Mouse (Mus musculus): ENCODE measurements at regions not wholly inside any gene's neighbourhood (a gene's known extent, or its start where the extent isn't known, plus 50 kb on each side); places are given as distances from the start of the nearest gene placed in this dataset.

GRCm38 (mm10) chr13:116795041-116795440 is 230.3 kb downstream of the Parp8 start:
- Histone ChIP-seq H3K4me1 (replicated peaks) (no peaks in the 10 kb centered on the region), H3K27ac (replicated peaks) (no peak overlapping the region), H3K4me3 (no peak overlapping the region), H3K27me3 (no peaks in the 10 kb centered on the region), H3K9ac (no peak overlapping the region), H3K9me3 (no peaks in the 10 kb centered on the region), H3K4me2 (no peak overlapping the region), H3K36me3 (no peaks in the 10 kb centered on the region)
- 44% methylated on average over 2 of the region's 2 CpGs for WGBS
- ATAC-seq (ENCODE audit: low FRiP score, low read depth): no peak

GRCm38 (mm10) chr13:116781616-116782015 is 243.7 kb downstream of the Parp8 start:
- no peak overlapping the region for H3K4me3 ChIP-seq
- H3K27ac ChIP-seq (replicated peaks): no peak overlapping the region
- no peak overlapping the region for H3K9ac ChIP-seq
- no peak overlapping the region for H3K4me2 ChIP-seq
- H3K4me1 ChIP-seq (replicated peaks): no peaks in the 10 kb centered on the region
- no peak for ATAC-seq (ENCODE audit: low FRiP score, low read depth)
- H3K36me3 ChIP-seq: no peaks in the 10 kb centered on the region
- no peaks in the 10 kb centered on the region for H3K9me3 ChIP-seq
- no peaks in the 10 kb centered on the region for H3K27me3 ChIP-seq

GRCm38 (mm10) chr13:116765491-116765890 is 259.8 kb downstream of the Parp8 start:
- Histone ChIP-seq H3K4me2 (no peak overlapping the region), H3K9ac (no peak overlapping the region), H3K4me3 (no peak overlapping the region), H3K36me3 (no peaks in the 10 kb centered on the region), H3K27me3 (no peaks in the 10 kb centered on the region), H3K9me3 (no peaks in the 10 kb centered on the region), H3K27ac (replicated peaks) (no peak overlapping the region), H3K4me1 (replicated peaks) (no peaks in the 10 kb centered on the region)
- 88% methylated on average over 3 of the region's 3 CpGs for whole genome bisulfite sequencing
- ATAC-seq (ENCODE audit: low FRiP score, low read depth): no peak

DNA sequence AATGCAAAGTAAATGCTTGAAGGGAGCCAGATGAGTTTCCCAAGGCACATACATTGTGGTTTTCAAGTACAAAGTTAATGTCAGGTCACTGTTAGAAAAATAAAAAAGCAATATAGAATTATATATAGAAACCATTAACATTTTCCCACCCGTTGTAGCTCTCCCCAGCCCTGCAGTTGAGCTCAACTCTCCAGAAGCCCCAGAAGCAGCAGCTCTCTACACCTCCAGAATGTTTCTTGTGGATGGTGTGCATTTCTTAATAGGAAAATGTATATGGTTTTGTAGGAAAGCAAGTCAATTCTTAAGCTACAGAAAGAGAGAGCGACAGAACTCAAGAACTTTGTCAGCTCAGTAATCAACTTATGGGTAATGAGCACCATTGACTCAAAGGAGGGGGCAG is 265.4 kb downstream of the Parp8 start:
- Histone ChIP-seq H3K4me1 (replicated peaks) (no peaks in the 10 kb centered on the region), H3K9ac (no peak overlapping the region), H3K4me2 (no peak overlapping the region), H3K27me3 (no peaks in the 10 kb centered on the region), H3K9me3 (no peaks in the 10 kb centered on the region), H3K27ac (replicated peaks) (no peak overlapping the region), H3K4me3 (no peak overlapping the region), H3K36me3 (no peaks in the 10 kb centered on the region)
- 89% methylated on average over 2 of the region's 2 CpGs for WGBS
- ATAC-seq (ENCODE audit: low FRiP score, low read depth): no peak

- Histone ChIP-seq H3K27me3 (no peaks in the 10 kb centered on the region), H3K36me3 (no peaks in the 10 kb centered on the region), H3K9me3 (no peaks in the 10 kb centered on the region), H3K4me3 (no peak overlapping the region), H3K27ac (replicated peaks) (no peak overlapping the region), H3K4me2 (no peak overlapping the region), H3K9ac (no peak overlapping the region), H3K4me1 (replicated peaks) (no peaks in the 10 kb centered on the region)
- ATAC-seq (ENCODE audit: low FRiP score, low read depth): no peak
- 87% methylated on average over 4 of the region's 4 CpGs for WGBS
Observed at GRCm38 (mm10) chr13:116740825-116741224, 284.5 kb downstream of the Parp8 start.

- H3K9ac ChIP-seq: no peak overlapping the region
Observed at GRCm38 (mm10) chr13:116723361-116724153, 301.8 kb downstream of the Parp8 start.

GRCm38 (mm10) chr13:116714809-116715208 is 310.5 kb downstream of the Parp8 start:
- Histone ChIP-seq H3K36me3 (no peaks in the 10 kb centered on the region), H3K4me2 (no peak overlapping the region), H3K9me3 (no peaks in the 10 kb centered on the region), H3K27ac (replicated peaks) (no peak overlapping the region), H3K4me3 (no peak overlapping the region), H3K27me3 (peaks cover 61% of the 10 kb centered on the region), H3K4me1 (replicated peaks) (peaks cover 11% of the 10 kb centered on the region), H3K9ac (no peak overlapping the region)
- WGBS: 19% methylated on average over 5 of the region's 5 CpGs
- no peak for ATAC-seq (ENCODE audit: low FRiP score, low read depth)

More at GRCm38 (mm10) chr13:116723361-116724153, 301.8 kb downstream of the Parp8 start:
- Histone ChIP-seq H3K27me3 (no peaks in the 10 kb centered on the region), H3K9me3 (no peaks in the 10 kb centered on the region), H3K4me1 (replicated peaks) (no peaks in the 10 kb centered on the region; the same call in 1 of the 2 replicates), H3K4me3 (no peak overlapping the region), H3K36me3 (no peaks in the 10 kb centered on the region), H3K27ac (replicated peaks) (no peak overlapping the region), H3K4me2 (no peak overlapping the region)
- ATAC-seq (ENCODE audit: low FRiP score, low read depth): no peak
- WGBS: 60% methylated on average over 14 of the region's 14 CpGs

- peak; percentile 93 for ATAC-seq (ENCODE audit: low FRiP score, low read depth)
- peaks cover 70% of the 10 kb centered on the region for H3K27me3 ChIP-seq
- H3K4me3 ChIP-seq: peak overlapping the region; percentile 24
- H3K4me1 ChIP-seq (replicated peaks): peaks cover 11% of the 10 kb centered on the region
- no peaks in the 10 kb centered on the region for H3K9me3 ChIP-seq
- H3K4me2 ChIP-seq: peak overlapping the region; percentile 51
- H3K9ac ChIP-seq: no peak overlapping the region
- H3K36me3 ChIP-seq: no peaks in the 10 kb centered on the region
- WGBS: under 1% methylated on average over 24 of the region's 24 CpGs
- no peak overlapping the region for H3K27ac ChIP-seq (replicated peaks)
Observed at GRCm38 (mm10) chr13:116711866-116712593, 313.3 kb downstream of the Parp8 start.

DNA sequence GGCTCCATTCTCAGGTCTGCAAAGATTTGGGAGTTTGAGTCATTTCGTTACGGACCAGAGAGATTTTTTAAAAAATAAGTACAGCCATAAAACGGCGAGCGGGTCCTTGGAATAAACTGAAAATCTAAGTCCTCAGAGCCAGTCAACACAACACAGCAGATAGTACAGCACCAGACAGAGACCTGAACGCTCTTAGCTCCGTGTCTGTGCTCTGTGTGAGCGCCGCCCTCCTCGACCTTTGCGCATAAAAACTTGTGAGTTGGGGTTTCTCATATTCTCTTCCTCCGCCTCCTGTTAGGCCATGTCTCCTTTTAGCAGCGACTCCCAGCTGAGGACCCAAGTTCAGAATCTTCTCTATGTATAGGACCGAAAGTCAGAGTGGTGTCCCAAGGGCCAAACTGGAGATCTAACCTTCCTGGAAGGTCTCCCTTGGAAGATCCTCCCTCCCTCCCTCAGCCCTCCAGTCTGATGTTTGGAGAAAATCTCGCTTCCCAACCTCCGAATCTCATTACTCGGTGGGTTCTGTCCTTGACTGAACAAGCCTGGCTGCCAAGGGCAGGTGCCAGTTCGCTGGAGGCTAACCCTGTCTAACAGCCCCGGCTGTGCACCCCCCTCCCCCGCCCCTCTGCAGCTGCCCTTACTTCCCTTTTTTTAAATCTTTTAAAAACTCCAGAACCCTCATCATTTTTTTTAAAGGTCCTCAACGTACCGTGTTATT is 314.0 kb downstream of the Parp8 start:
- Histone ChIP-seq H3K27ac (replicated peaks) (no peak overlapping the region), H3K4me3 (peak overlapping the region; percentile 24; the same call in 1 of the 2 replicates), H3K4me2 (peak overlapping the region; percentile 51), H3K9ac (no peak overlapping the region), H3K27me3 (peaks cover 68% of the 10 kb centered on the region), H3K9me3 (no peaks in the 10 kb centered on the region), H3K4me1 (replicated peaks) (peaks cover 11% of the 10 kb centered on the region), H3K36me3 (no peaks in the 10 kb centered on the region)
- 1% methylated on average over 22 of the region's 22 CpGs for WGBS
- peak; percentile 31; the same call in 1 of the 2 replicates for ATAC-seq (ENCODE audit: low FRiP score, low read depth)

DNA sequence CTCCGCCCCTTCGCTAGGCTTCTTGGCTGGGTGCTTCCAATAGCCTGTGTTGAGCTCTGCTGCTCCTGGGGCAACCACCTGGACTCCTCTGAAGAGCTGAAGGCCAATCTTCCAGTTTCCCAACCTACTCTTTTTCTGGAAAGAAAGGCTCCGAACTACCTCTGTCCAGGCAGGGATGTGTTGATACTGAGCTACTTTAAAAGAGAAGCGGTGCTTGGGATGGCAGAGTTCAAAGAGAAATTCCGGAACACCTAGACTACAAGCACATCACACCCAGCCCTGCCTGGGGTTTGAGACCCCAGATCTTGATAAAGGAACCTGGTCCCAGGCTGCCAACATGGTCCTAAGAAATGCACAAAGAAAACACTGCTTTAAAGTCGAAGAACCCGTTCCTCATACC is 315.7 kb downstream of the Parp8 start:
- H3K27ac ChIP-seq (replicated peaks): no peak overlapping the region
- H3K9ac ChIP-seq: no peak overlapping the region
- H3K9me3 ChIP-seq: no peaks in the 10 kb centered on the region
- WGBS: 4% methylated on average over 7 of the region's 7 CpGs
- no peaks in the 10 kb centered on the region for H3K36me3 ChIP-seq
- no peak overlapping the region for H3K4me3 ChIP-seq
- no peak overlapping the region for H3K4me2 ChIP-seq
- no peak for ATAC-seq (ENCODE audit: low FRiP score, low read depth)
- H3K27me3 ChIP-seq: peaks cover 69% of the 10 kb centered on the region
- peaks cover 18% of the 10 kb centered on the region for H3K4me1 ChIP-seq (replicated peaks)

- H3K27me3 ChIP-seq: peaks cover 72% of the 10 kb centered on the region
- no peak overlapping the region for H3K4me3 ChIP-seq
- H3K4me1 ChIP-seq (replicated peaks): peaks cover 18% of the 10 kb centered on the region
- H3K27ac ChIP-seq (replicated peaks): no peak overlapping the region
- no peak overlapping the region for H3K9ac ChIP-seq
- no peaks in the 10 kb centered on the region for H3K9me3 ChIP-seq
- WGBS: 2% methylated on average over 16 of the region's 16 CpGs
- no peak for ATAC-seq (ENCODE audit: low FRiP score, low read depth)
- H3K36me3 ChIP-seq: no peaks in the 10 kb centered on the region
- H3K4me2 ChIP-seq: no peak overlapping the region
Observed at GRCm38 (mm10) chr13:116708846-116709245, 316.5 kb downstream of the Parp8 start.

- no peaks in the 10 kb centered on the region for H3K36me3 ChIP-seq
- H3K4me1 ChIP-seq (replicated peaks): peaks cover 18% of the 10 kb centered on the region
- H3K4me2 ChIP-seq: no peak overlapping the region
- H3K27me3 ChIP-seq: peaks cover 71% of the 10 kb centered on the region
- no peak overlapping the region for H3K27ac ChIP-seq (replicated peaks)
- no peak for ATAC-seq (ENCODE audit: low FRiP score, low read depth)
- no peak overlapping the region for H3K4me3 ChIP-seq
- under 1% methylated on average over 7 of the region's 7 CpGs for WGBS
- no peaks in the 10 kb centered on the region for H3K9me3 ChIP-seq
- H3K9ac ChIP-seq: no peak overlapping the region
Observed at GRCm38 (mm10) chr13:116708456-116708780, 316.9 kb downstream of the Parp8 start.

Measured in hindbrain, embryonic 15.5 days (tissue).